9 mouse cellular contexts compared by ENCODE assay signal in the genomic region with DNA sequence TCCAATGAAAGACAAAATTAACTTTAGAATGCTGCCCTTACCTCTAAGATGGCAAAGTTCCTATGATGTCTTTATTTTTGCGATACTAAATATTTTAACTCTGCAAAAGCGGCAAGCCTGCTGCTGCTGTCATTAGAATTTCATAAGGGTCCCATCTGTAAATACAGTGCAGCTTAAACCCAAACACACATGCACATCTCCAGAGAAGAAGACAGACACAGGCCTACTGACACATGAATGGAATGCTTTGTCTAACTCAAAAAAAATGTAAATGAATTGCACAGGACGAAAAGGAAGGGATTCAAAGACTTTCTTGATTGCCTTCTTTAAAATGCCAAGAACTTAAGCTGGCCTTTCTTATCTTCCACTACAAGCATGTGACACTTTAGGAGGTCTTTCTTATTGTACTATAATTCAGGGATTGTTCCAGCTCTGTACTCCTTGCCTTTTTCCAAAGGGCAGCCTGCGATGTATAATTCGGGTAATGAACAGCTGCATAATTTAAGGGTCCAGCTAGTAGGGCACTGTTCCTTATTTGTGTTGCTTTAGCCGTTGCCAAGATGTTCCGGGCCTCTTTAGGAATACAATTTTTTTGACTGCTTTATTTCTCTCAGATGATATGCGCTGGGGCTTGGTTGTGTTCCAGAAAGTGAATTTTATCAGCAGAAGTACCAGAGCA.
DNase-seq lines count a peak whose midpoint lies in the region; ATAC-seq lines count a peak whose summit lies in the region.
"Had no signal": no experiment of that assay in that cellular context is flagged by ENCODE, and none has a peak within 500 bp of the region (broad histone marks: within the 10 kb centered on the region; RNA-seq: fewer than 3 reads in every experiment).

No protein-coding gene starts in this region.

- H3K36me3 ChIP-seq in forebrain, embryonic 13.5 days (ENCODE audit: poor library complexity, severe bottlenecking): no peaks in the 10 kb centered on the region
- H3K36me3 ChIP-seq in hindbrain, embryonic 16.5 days (ENCODE audit: control insufficient read depth, insufficient read depth, low read length): no peaks in the 10 kb centered on the region
- no peaks in the 10 kb centered on the region for H3K36me3 ChIP-seq in neural tube, embryonic 15.5 days

- H3K9ac ChIP-seq in forebrain, embryonic 13.5 days: no peak overlapping the region
- H3K9ac ChIP-seq in hindbrain, embryonic 16.5 days (ENCODE audit: low read depth, low read length): no peak overlapping the region
- H3K9ac ChIP-seq in neural tube, embryonic 15.5 days (replicated peaks): no peak overlapping the region
- H3K9ac ChIP-seq: liver, embryonic 14.5 days had no signal

- ATAC-seq in forebrain, embryonic 13.5 days: peak; percentile 90
- peak; percentile 89 for ATAC-seq in hindbrain, embryonic 16.5 days
- ATAC-seq in neural tube, embryonic 15.5 days (ENCODE audit: low FRiP score): peak; percentile 57; the same call in 1 of the 2 replicates

- peak; percentile 4 for DNase-seq in lung, postnatal 10 days
- no peak for DNase-seq in lung, postnatal 25 days (ENCODE audit: low spot score)
- no peak for DNase-seq in thymus, postnatal 10 days (ENCODE audit: low spot score in 2 of 2)
- DNase-seq in c-Kit-positive CD71-positive TER-119-positive erythroid progenitor cells, embryonic 14.5 days (ENCODE audit: low spot score): no peak
- DNase-seq: right cerebral cortex, postnatal 4 days had no signal

- no peaks in the 10 kb centered on the region for H3K9me3 ChIP-seq in forebrain, embryonic 13.5 days (replicated peaks)
- no peaks in the 10 kb centered on the region for H3K9me3 ChIP-seq in hindbrain, embryonic 16.5 days (ENCODE audit: control insufficient read depth, low read length)
- no peaks in the 10 kb centered on the region for H3K9me3 ChIP-seq in neural tube, embryonic 15.5 days (replicated peaks)

- H3K27ac ChIP-seq in forebrain, embryonic 13.5 days: peak overlapping the region; percentile 70
- H3K27ac ChIP-seq in hindbrain, embryonic 16.5 days (ENCODE audit: low read depth, low read length): peak overlapping the region; percentile 5
- peak overlapping the region; percentile 60 for H3K27ac ChIP-seq in neural tube, embryonic 15.5 days (replicated peaks)
- H3K27ac ChIP-seq: liver, embryonic 14.5 days had no signal

- no peak overlapping the region for H3K4me3 ChIP-seq in forebrain, embryonic 13.5 days
- H3K4me3 ChIP-seq in hindbrain, embryonic 16.5 days (ENCODE audit: low read length): no peak overlapping the region
- no peak overlapping the region for H3K4me3 ChIP-seq in neural tube, embryonic 15.5 days (replicated peaks)

- H3K4me2 ChIP-seq in forebrain, embryonic 13.5 days: peak overlapping the region; percentile 17
- peak overlapping the region; percentile 27; the same call in 1 of the 2 replicates for H3K4me2 ChIP-seq in hindbrain, embryonic 16.5 days (ENCODE audit: low read length)
- peak overlapping the region; percentile 19; the same call in 1 of the 2 replicates for H3K4me2 ChIP-seq in neural tube, embryonic 15.5 days

- 8% methylated on average over 8 of the region's 8 CpGs for WGBS in forebrain, embryonic 13.5 days
- 24% methylated on average over 8 of the region's 8 CpGs for WGBS in hindbrain, embryonic 16.5 days
- WGBS in neural tube, embryonic 15.5 days: 23% methylated on average over 8 of the region's 8 CpGs

- peaks cover 42% of the 10 kb centered on the region for H3K4me1 ChIP-seq in forebrain, embryonic 13.5 days
- peaks cover 11% of the 10 kb centered on the region for H3K4me1 ChIP-seq in hindbrain, embryonic 16.5 days (ENCODE audit: control insufficient read depth, insufficient read depth, low read depth, low read length)
- peaks cover 20% of the 10 kb centered on the region for H3K4me1 ChIP-seq in neural tube, embryonic 15.5 days

- H3K27me3 ChIP-seq in forebrain, embryonic 13.5 days: no peaks in the 10 kb centered on the region
- no peaks in the 10 kb centered on the region for H3K27me3 ChIP-seq in hindbrain, embryonic 16.5 days (replicated peaks; ENCODE audit: control insufficient read depth, insufficient read depth, low read length)
- no peaks in the 10 kb centered on the region for H3K27me3 ChIP-seq in neural tube, embryonic 15.5 days (replicated peaks)

Comparison
In these comparisons a context has a peak if more than half of its experiments do, and no peak if none do; other contexts are left out.
1. H3K27ac ChIP-seq: peak in every context shown above with its lines; median percentile 70 in forebrain, embryonic 13.5 days; 60 in neural tube, embryonic 15.5 days; 5 in hindbrain, embryonic 16.5 days.